Mouse (Mus musculus): Measurements from ENCODE around the gene Lpar3. TPM values are rescaled to one million over a fixed set of nuclear protein-coding genes. Genes with fewer than 3 reads are reported as not detected.

Gene Lpar3
- polyA plus RNA-seq (2012; rRNA removed; ENCODE audit: low replicate concordance), result 1.1 and 10.3 TPM in 2 replicates

GRCm38 (mm10) chr3:146220776-146221486 is at the start of gene Lpar3:
Lpar3 (plus strand) TSS chr3:146220963.

Other genes starting within 250 kb of the Lpar3 start
- gene Syde2, start 233.1 kb upstream of the Lpar3 start, polyA plus RNA-seq (2012; rRNA removed; ENCODE audit: low replicate concordance), result 2.4 and 4.5 TPM in 2 replicates
- 0.18 TPM in 1 of 2 replicates, not detected in the other for gene Wdr63, start 112.8 kb upstream of the Lpar3 start, polyA plus RNA-seq (2012; rRNA removed; ENCODE audit: low replicate concordance)
- gene Mcoln3, start 103.5 kb upstream of the Lpar3 start, polyA plus RNA-seq (2012; rRNA removed; ENCODE audit: low replicate concordance), result 9.6 TPM in 1 of 2 replicates, not detected in the other
- 3.6 and 4.3 TPM in 2 replicates for gene Mcoln2, start 71.1 kb upstream of the Lpar3 start, polyA plus RNA-seq (2012; rRNA removed; ENCODE audit: low replicate concordance)
- gene Ssx2ip, start 183.7 kb downstream of the Lpar3 start, polyA plus RNA-seq (2012; rRNA removed; ENCODE audit: low replicate concordance), result 4.0 and 9.2 TPM in 2 replicates
- gene Ctbs, start 228.8 kb downstream of the Lpar3 start, polyA plus RNA-seq (2012; rRNA removed; ENCODE audit: low replicate concordance), result 0.79 and 0.83 TPM in 2 replicates

Measured in duodenum, adult 2 months (tissue).